Comparison of ENCODE assay signal across 33 mouse cellular contexts in the genomic region with DNA sequence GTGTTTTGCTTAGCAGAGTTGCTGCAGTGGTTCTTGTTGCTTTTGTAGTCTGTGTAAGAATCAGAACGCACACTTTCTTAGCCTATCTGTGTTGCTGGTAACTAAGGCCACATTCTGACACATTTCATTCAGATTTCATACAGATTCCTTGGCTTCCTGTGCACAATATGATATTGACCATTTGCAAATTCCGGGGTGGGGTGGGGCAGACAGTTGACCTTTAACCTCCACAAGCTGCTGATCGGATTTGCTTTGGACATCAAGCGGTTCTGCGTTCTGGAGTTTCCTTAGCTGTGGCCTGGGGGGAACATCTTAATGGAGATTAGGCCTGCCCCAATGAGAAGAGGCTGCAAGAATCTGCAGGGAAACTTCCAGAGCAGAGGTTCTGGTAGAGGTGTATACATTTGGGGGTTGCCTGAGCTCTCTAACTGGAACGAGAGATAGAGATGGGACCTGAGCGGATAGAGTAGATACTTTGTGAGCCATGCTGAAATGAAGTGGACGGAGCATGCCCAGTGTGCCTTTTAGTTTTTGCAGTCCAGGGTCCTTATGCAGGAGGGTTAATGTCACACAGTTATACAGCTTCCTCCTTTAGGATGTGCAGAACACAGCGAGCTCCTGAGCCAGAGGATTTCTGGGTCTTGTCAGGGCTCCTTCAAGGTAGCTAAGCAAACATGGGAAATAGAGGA. TPM values are rescaled to one million over a fixed set of nuclear protein-coding genes. Genes with fewer than 3 reads are reported as not detected.
DNase-seq lines count a peak whose midpoint lies in the region; ATAC-seq lines count a peak whose summit lies in the region.
"Had no signal": no experiment of that assay in that cellular context is flagged by ENCODE, and none has a peak within 500 bp of the region (broad histone marks: within the 10 kb centered on the region; RNA-seq: fewer than 3 reads in every experiment).

No protein-coding gene starts in this region.

- 71% methylated on average over 9 of the region's 9 CpGs for WGBS in heart, embryonic 12.5 days
- 87% methylated on average over 9 of the region's 9 CpGs for WGBS in kidney, embryonic 16.5 days
- WGBS in embryonic facial prominence, embryonic 10.5 days: 78% methylated on average over 9 of the region's 9 CpGs

- H3K9ac ChIP-seq in heart, embryonic 12.5 days: no peak overlapping the region
- H3K9ac ChIP-seq in kidney, embryonic 16.5 days (replicated peaks; ENCODE audit: low read length): no peak overlapping the region
- H3K9ac ChIP-seq: embryonic facial prominence, embryonic 12.5 days; forebrain, embryonic 13.5 days; limb, embryonic 12.5 days; liver, embryonic 12.5 days; midbrain, embryonic 12.5 days had no signal

- H3K27ac ChIP-seq in heart, embryonic 12.5 days (ENCODE audit: poor library complexity, severe bottlenecking): peak overlapping the region; percentile 48
- peak overlapping the region; percentile 5; the same call in 1 of the 2 replicates for H3K27ac ChIP-seq in kidney, embryonic 16.5 days (ENCODE audit: low read length)
- peak overlapping the region; percentile 52; the same call in 1 of the 2 replicates for H3K27ac ChIP-seq in embryonic facial prominence, embryonic 10.5 days (replicated peaks)
- H3K27ac ChIP-seq: embryonic facial prominence, embryonic 12.5 days; forebrain, embryonic 13.5 days; kidney, postnatal 0 days; limb, embryonic 12.5 days; liver, embryonic 12.5 days; midbrain, embryonic 12.5 days had no signal

- ATAC-seq in heart, embryonic 12.5 days (ENCODE audit: insufficient number of reproducible peaks, low FRiP score): no peak
- ATAC-seq in kidney, embryonic 16.5 days (ENCODE audit: low FRiP score, low TSS enrichment): no peak
- no peak for ATAC-seq in erythroblast, adult 5-6 weeks (replicated peaks; ENCODE audit: low FRiP score, poor library complexity, severe bottlenecking)
- ATAC-seq: activated CD4-positive, CD25-positive, alpha-beta regulatory T cell, adult 4 months; forebrain, embryonic 13.5 days; hindbrain, embryonic 16.5 days; liver, embryonic 12.5 days had no signal

- H3K36me3 ChIP-seq in heart, embryonic 12.5 days: no peaks in the 10 kb centered on the region
- no peaks in the 10 kb centered on the region for H3K36me3 ChIP-seq in kidney, embryonic 16.5 days (ENCODE audit: insufficient read depth, low read length)
- H3K36me3 ChIP-seq in embryonic facial prominence, embryonic 10.5 days (replicated peaks): no peaks in the 10 kb centered on the region
- H3K36me3 ChIP-seq: embryonic facial prominence, embryonic 12.5 days; G1E; limb, embryonic 12.5 days; liver, embryonic 12.5 days; midbrain, embryonic 12.5 days had no signal

- no peaks in the 10 kb centered on the region for H3K27me3 ChIP-seq in heart, embryonic 12.5 days (replicated peaks)
- H3K27me3 ChIP-seq in kidney, embryonic 16.5 days (ENCODE audit: insufficient read depth, low read length): no peaks in the 10 kb centered on the region
- no peaks in the 10 kb centered on the region for H3K27me3 ChIP-seq in embryonic facial prominence, embryonic 10.5 days (replicated peaks; ENCODE audit: low read depth, poor library complexity, severe bottlenecking)
- H3K27me3 ChIP-seq: CH12.LX; embryonic facial prominence, embryonic 12.5 days; forebrain, embryonic 13.5 days; limb, embryonic 12.5 days; liver, embryonic 12.5 days; midbrain, embryonic 12.5 days; Patski had no signal

- H3K4me3 ChIP-seq in heart, embryonic 12.5 days: no peak overlapping the region
- H3K4me3 ChIP-seq in kidney, embryonic 16.5 days (ENCODE audit: low read length): no peak overlapping the region
- no peak overlapping the region for H3K4me3 ChIP-seq in embryonic facial prominence, embryonic 10.5 days
- H3K4me3 ChIP-seq: embryonic facial prominence, embryonic 12.5 days; erythroblast, embryonic 14.5 days; forebrain, embryonic 13.5 days; limb, embryonic 12.5 days; liver, embryonic 12.5 days; midbrain, embryonic 12.5 days had no signal

- H3K4me1 ChIP-seq in heart, embryonic 12.5 days (replicated peaks): peaks cover 38% of the 10 kb centered on the region
- H3K4me1 ChIP-seq in kidney, embryonic 16.5 days (ENCODE audit: insufficient read depth, low read length): peaks cover 26% of the 10 kb centered on the region
- H3K4me1 ChIP-seq in embryonic facial prominence, embryonic 10.5 days: peaks cover 35% of the 10 kb centered on the region

- H3K4me2 ChIP-seq in heart, embryonic 12.5 days: no peak overlapping the region
- no peak overlapping the region for H3K4me2 ChIP-seq in kidney, embryonic 16.5 days (replicated peaks; ENCODE audit: low read depth, low read length)
- H3K4me2 ChIP-seq: embryonic facial prominence, embryonic 12.5 days; forebrain, embryonic 13.5 days; limb, embryonic 12.5 days; liver, embryonic 12.5 days; midbrain, embryonic 12.5 days had no signal

- DNase-seq in heart, adult 18-20 months: no peak
- DNase-seq in kidney, postnatal 25 days: no peak
- DNase-seq in R1 (ENCODE audit: low read depth, low spot score): peak; percentile 80
- DNase-seq in embryonic facial prominence, embryonic 10.5 days (ENCODE audit: low spot score): no peak
- no peak for DNase-seq in frontal cortex, postnatal 25 days (ENCODE audit: low spot score in 2 of 2)
- DNase-seq: adrenal gland, adult 8-10 months; B cell, adult 2 months; cerebellum, adult 11-12 months; cerebellum, postnatal 10 days; kidney, adult 11 months had no signal

- 0 out of 2 replicates have a peak, but pooled peaks cover 2% of the 10 kb centered on the region for H3K9me3 ChIP-seq in heart, embryonic 12.5 days (replicated peaks)
- H3K9me3 ChIP-seq in kidney, embryonic 16.5 days (ENCODE audit: low read length): no peaks in the 10 kb centered on the region
- H3K9me3 ChIP-seq in embryonic facial prominence, embryonic 10.5 days: no peaks in the 10 kb centered on the region
- H3K9me3 ChIP-seq: embryonic facial prominence, embryonic 12.5 days; forebrain, embryonic 13.5 days; G1E; limb, embryonic 12.5 days; liver, embryonic 12.5 days; midbrain, embryonic 12.5 days had no signal

RNA-seq across cellular contexts. Expression of gene Cdrt4, which starts 44.2 kb away (rescaled TPM):
- polyA plus RNA-seq in heart, embryonic 12.5 days (2016; fragmentation: Nextera tagmentation; extraction: Ambion mirVana): 0.28 TPM in 1 of 2 replicates, not detected in the other
- total RNA-seq in heart, adult 18-20 months (2021): not detected
- polyA plus RNA-seq in kidney, embryonic 16.5 days (2015; fragmentation: Nextera tagmentation; extraction: Ambion mirVana): not detected in 2 replicates
- polyA plus RNA-seq in embryonic facial prominence, embryonic 10.5 days (2016; fragmentation: Nextera tagmentation; extraction: Ambion mirVana): 0.29 TPM in 1 of 2 replicates, not detected in the other
- not detected in 2 replicates for total RNA-seq in erythroblast, adult 5-6 weeks (2015; ENCODE audit: low replicate concordance)
- total RNA-seq in erythroblast, adult 5-6 weeks (2017; ENCODE audit: low replicate concordance): not detected in 2 replicates
- total RNA-seq: CH12.LX; gastrocnemius, adult 8-10 months; granulocyte monocyte progenitor cell, adult 5-6 weeks; heart, postnatal 25 days; layer of hippocampus, adult 18-20 months; layer of hippocampus, postnatal 14 days; megakaryocyte, adult 5-6 weeks; neutrophil, adult 5-6 weeks had no signal
- polyA plus RNA-seq: activated CD4-positive, CD25-positive, alpha-beta regulatory T cell, adult 4 months; erythroblast, embryonic 14.5 days; forebrain, embryonic 13.5 days; G1E; limb, embryonic 12.5 days; liver, embryonic 12.5 days; midbrain, embryonic 12.5 days; Patski; thymus, postnatal 0 days had no signal
